Mouse (Mus musculus) cortical plate, adult 2 months (tissue): ENCODE data around the gene Wdr83os. TPM values are rescaled to one million over a fixed set of nuclear protein-coding genes. Genes with fewer than 3 reads are reported as not detected.
A peak's percentile ranks its signal among the peaks of the same experiment; 100 is the strongest.

Experiments
- H3K27ac ChIP-seq: fragments of 200-500 bp; 2 replicates; pipeline ENCODE4 v1.5.1; 2012; ENCODE audit warnings: low read length, control low read depth, inconsistent platforms; ENCODE audit not compliant: insufficient read depth
- H3K4me1 ChIP-seq: fragments of 200-500 bp; 2 replicates; pipeline ENCODE4 v1.6.1; 2011; ENCODE audit warnings: low read length; ENCODE audit not compliant: control insufficient read depth, insufficient read depth
- H3K4me3 ChIP-seq: fragments of 200-500 bp; 2 replicates; pipeline ENCODE4 v1.5.1; 2011; ENCODE audit warnings: mild to moderate bottlenecking, low read length, control low read depth; ENCODE audit not compliant: insufficient read depth
- CTCF ChIP-seq: fragments of 200-500 bp; IDR thresholded peaks from 2 replicates; pipeline ENCODE4 v1.5.1; 2011; ENCODE audit warnings: mild to moderate bottlenecking, control low read depth, low read length; ENCODE audit not compliant: insufficient read depth; ENCODE audit errors: extremely low read depth
- POLR2A ChIP-seq: fragments of 200-500 bp; IDR thresholded peaks from 2 replicates; pipeline ENCODE4 v1.6.1; 2011; ENCODE audit warnings: mild to moderate bottlenecking, low read length, control low read depth; ENCODE audit not compliant: insufficient read depth; ENCODE audit errors: extremely low read depth
- polyA plus RNA-seq: library from polyadenylated mRNA; depleted of rRNA; stranded (reverse); fragments of >200 nt; gene quantifications from 2 replicates; pipeline ENCODE4 v1.2.3, GENCODE M21; 2012; rRNA removed

The Wdr83os gene
- polyA plus RNA-seq, result 120 and 139 TPM in 2 replicates

GRCm38 (mm10) chr8:85080532-85081215 is at the start of gene Wdr83os:
TSS of gene Wdr83os (plus strand) at chr8:85080740.
- TF ChIP-seq POLR2A (no peak), CTCF (no peak)

GRCm38 (mm10) chr8:85032622-85033311 is 47.8 kb upstream of the Wdr83os start:
- TF ChIP-seq CTCF, result no peak
- no peak for TF ChIP-seq POLR2A
- no peak overlapping the region for H3K4me3 ChIP-seq
- H3K27ac ChIP-seq, result no peak overlapping the region
- peaks cover 4% of the 10 kb centered on the region for H3K4me1 ChIP-seq

More at GRCm38 (mm10) chr8:85080532-85081215, at the start of gene Wdr83os:
- H3K4me1 ChIP-seq, result peaks cover 9% of the 10 kb centered on the region
- peak within 1 kb of the TSS; percentile 81 for H3K4me3 ChIP-seq
- peak within 1 kb of the TSS; percentile 20; the same call in 1 of the 2 replicates for H3K27ac ChIP-seq

- no peak overlapping the region for H3K27ac ChIP-seq
- no peak overlapping the region for H3K4me3 ChIP-seq
- TF ChIP-seq POLR2A (no peak), CTCF (no peak)
- H3K4me1 ChIP-seq, result no peaks in the 10 kb centered on the region; the same call in 1 of the 2 replicates
These were observed 46.7 kb upstream of the Wdr83os start for GRCm38 (mm10) chr8:85033867-85034266.

- no peak overlapping the region for H3K4me3 ChIP-seq
- TF ChIP-seq POLR2A (peak; percentile 41; the same call in 1 of the 2 replicates), CTCF (no peak)
- H3K27ac ChIP-seq, result no peak overlapping the region
- H3K4me1 ChIP-seq, result no peaks in the 10 kb centered on the region; the same call in 1 of the 2 replicates
These were observed 45.8 kb upstream of the Wdr83os start for GRCm38 (mm10) chr8:85034764-85035163.

GRCm38 (mm10) chr8:85035165-85035727 is 45.3 kb upstream of the Wdr83os start:
- H3K4me1 ChIP-seq, result no peaks in the 10 kb centered on the region; the same call in 1 of the 2 replicates
- peak overlapping the region; percentile 68; the same call in 1 of the 2 replicates for H3K4me3 ChIP-seq
- H3K27ac ChIP-seq, result no peak overlapping the region
- no peak for TF ChIP-seq POLR2A
- TF ChIP-seq CTCF, result no peak

GRCm38 (mm10) chr8:85035728-85036310 is 44.7 kb upstream of the Wdr83os start:
- TF ChIP-seq CTCF (no peak), POLR2A (no peak)
- no peak overlapping the region for H3K27ac ChIP-seq
- peak overlapping the region; percentile 68 for H3K4me3 ChIP-seq
- no peaks in the 10 kb centered on the region; the same call in 1 of the 2 replicates for H3K4me1 ChIP-seq

GRCm38 (mm10) chr8:85036381-85036717 is 44.2 kb upstream of the Wdr83os start:
- H3K4me3 ChIP-seq, result peak overlapping the region; percentile 68
- no peak overlapping the region; the same call in 1 of the 2 replicates for H3K27ac ChIP-seq
- TF ChIP-seq POLR2A (no peak; the same call in 1 of the 2 replicates), CTCF (no peak)

GRCm38 (mm10) chr8:85036718-85037365 is 43.7 kb upstream of the Wdr83os start, which contains the start of gene Tnpo2:
TSS of gene Tnpo2 (plus strand) at chr8:85036915.
- H3K4me1 ChIP-seq, result no peaks in the 10 kb centered on the region; the same call in 1 of the 2 replicates
- peak; percentile 54; the same call in 1 of the 2 replicates for TF ChIP-seq POLR2A
- no peak for TF ChIP-seq CTCF

More at GRCm38 (mm10) chr8:85036381-85036717, 44.2 kb upstream of the Wdr83os start:
- no peaks in the 10 kb centered on the region; the same call in 1 of the 2 replicates for H3K4me1 ChIP-seq

GRCm38 (mm10) chr8:85037366-85037680 is 43.2 kb upstream of the Wdr83os start:
- H3K27ac ChIP-seq, result peak overlapping the region; percentile 23; the same call in 1 of the 2 replicates
- no peaks in the 10 kb centered on the region; the same call in 1 of the 2 replicates for H3K4me1 ChIP-seq
- TF ChIP-seq POLR2A (no peak), CTCF (no peak)
- H3K4me3 ChIP-seq, result peak overlapping the region; percentile 68

More at GRCm38 (mm10) chr8:85036718-85037365, 43.7 kb upstream of the Wdr83os start, which contains the start of gene Tnpo2:
- Histone ChIP-seq H3K4me3 (peak within 1 kb of the TSS; percentile 68), H3K27ac (peak within 1 kb of the TSS; percentile 90)
